ENCODE assay signal across 7 mouse cellular contexts in the genomic region with DNA sequence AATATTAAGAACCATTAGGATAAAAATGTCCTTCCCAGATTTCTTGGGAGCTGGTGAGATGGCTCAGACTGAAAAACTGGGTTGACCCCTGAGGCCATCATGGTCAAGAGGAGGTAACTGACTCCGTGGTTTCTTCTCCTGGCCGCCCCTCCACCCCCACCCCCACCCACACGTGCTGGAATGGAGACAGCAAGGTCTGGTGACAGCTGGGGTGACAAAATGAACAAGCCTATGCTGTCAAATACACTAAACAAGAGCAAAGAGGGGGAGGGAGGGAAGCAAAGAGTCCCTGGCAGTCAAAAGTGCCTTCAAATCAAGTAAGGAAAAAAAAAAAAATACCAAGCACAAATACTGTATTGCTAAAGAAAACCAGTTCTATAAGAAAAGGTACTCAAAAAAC. TPM values are rescaled to one million over a fixed set of nuclear protein-coding genes. Genes with fewer than 3 reads are reported as not detected.
DNase-seq lines count a peak whose midpoint lies in the region; ATAC-seq and TF ChIP-seq lines count a peak whose summit lies in the region.

No protein-coding gene starts in this region.

- TF ChIP-seq POLR2A in limb, embryonic 14.5 days (IDR thresholded peaks at IDR 0.05; ENCODE audit: borderline replicate concordance, extremely low read depth, insufficient read depth, insufficient read length): no peak

- H3K9ac ChIP-seq in lung, embryonic 16.5 days (ENCODE audit: low read length): no peak overlapping the region; the same call in 1 of the 2 replicates
- H3K9ac ChIP-seq in forebrain, embryonic 14.5 days (ENCODE audit: low read length): peak overlapping the region; percentile 99; the same call in 1 of the 2 replicates
- peak overlapping the region; percentile 100 for H3K9ac ChIP-seq in limb, embryonic 14.5 days (ENCODE audit: low read depth, low read length, severe bottlenecking)
- no peak overlapping the region for H3K9ac ChIP-seq in stomach, embryonic 15.5 days

- H3K4me2 ChIP-seq in lung, embryonic 16.5 days (ENCODE audit: low read depth, low read length): peak overlapping the region; percentile 86
- peak overlapping the region; percentile 91 for H3K4me2 ChIP-seq in forebrain, embryonic 14.5 days (ENCODE audit: low read length)
- peak overlapping the region; percentile 53 for H3K4me2 ChIP-seq in limb, embryonic 14.5 days (replicated peaks; ENCODE audit: low read depth, low read length, severe bottlenecking)
- H3K4me2 ChIP-seq in stomach, embryonic 15.5 days: peak overlapping the region; percentile 67

- WGBS in lung, embryonic 16.5 days: 19% methylated on average over 3 of the region's 3 CpGs
- 49% methylated on average over 3 of the region's 3 CpGs for WGBS in forebrain, embryonic 14.5 days
- 32% methylated on average over 3 of the region's 3 CpGs for WGBS in limb, embryonic 14.5 days
- 12% methylated on average over 3 of the region's 3 CpGs for WGBS in stomach, embryonic 15.5 days

- no peak overlapping the region for H3K27ac ChIP-seq in lung, embryonic 16.5 days (ENCODE audit: low read length)
- H3K27ac ChIP-seq in forebrain, embryonic 14.5 days (ENCODE audit: low read depth, low read length): no peak overlapping the region
- no peak overlapping the region for H3K27ac ChIP-seq in limb, embryonic 14.5 days (replicated peaks; ENCODE audit: low read depth, low read length)
- H3K27ac ChIP-seq in stomach, embryonic 15.5 days: no peak overlapping the region

- DNase-seq in lung, postnatal 25 days (ENCODE audit: low spot score): no peak
- no peak for DNase-seq in forebrain, embryonic 14.5 days (ENCODE audit: low spot score)
- no peak for DNase-seq in limb, embryonic 14.5 days (ENCODE audit: low spot score)
- no peak for DNase-seq in testis, postnatal 10 days (ENCODE audit: low spot score)
- no peak for DNase-seq in urinary bladder, postnatal 14 days (ENCODE audit: low spot score)

- no peak for ATAC-seq in lung, embryonic 16.5 days (ENCODE audit: low read depth)
- ATAC-seq in forebrain, embryonic 14.5 days: no peak
- no peak for ATAC-seq in limb, embryonic 14.5 days (ENCODE audit: low FRiP score, low read depth)
- no peak for ATAC-seq in stomach, embryonic 15.5 days (ENCODE audit: insufficient read depth, low FRiP score, low read depth)

- no peaks in the 10 kb centered on the region for H3K27me3 ChIP-seq in lung, embryonic 16.5 days (ENCODE audit: control insufficient read depth, insufficient read depth, low read depth, low read length)
- no peaks in the 10 kb centered on the region for H3K27me3 ChIP-seq in forebrain, embryonic 14.5 days (replicated peaks; ENCODE audit: control insufficient read depth, insufficient read depth, low read length)
- H3K27me3 ChIP-seq in limb, embryonic 14.5 days (ENCODE audit: control insufficient read depth, insufficient read depth, low read length): no peaks in the 10 kb centered on the region
- H3K27me3 ChIP-seq in stomach, embryonic 15.5 days (replicated peaks): no peaks in the 10 kb centered on the region

- peaks cover 15% of the 10 kb centered on the region for H3K4me1 ChIP-seq in lung, embryonic 16.5 days (replicated peaks; ENCODE audit: control insufficient read depth, insufficient read depth, low read length)
- peaks cover 9% of the 10 kb centered on the region for H3K4me1 ChIP-seq in forebrain, embryonic 14.5 days (ENCODE audit: control insufficient read depth, insufficient read depth, low read length)
- peaks cover 16% of the 10 kb centered on the region for H3K4me1 ChIP-seq in limb, embryonic 14.5 days (ENCODE audit: control insufficient read depth, insufficient read depth, low read length)
- H3K4me1 ChIP-seq in stomach, embryonic 15.5 days: 0 out of 2 replicates have a peak, but pooled peaks cover 11% of the 10 kb centered on the region

- peak overlapping the region; percentile 96 for H3K4me3 ChIP-seq in lung, embryonic 16.5 days (ENCODE audit: low read length)
- H3K4me3 ChIP-seq in forebrain, embryonic 14.5 days (ENCODE audit: low read depth, low read length): peak overlapping the region; percentile 97
- H3K4me3 ChIP-seq in limb, embryonic 14.5 days (replicated peaks; ENCODE audit: low read length): peak overlapping the region; percentile 99
- H3K4me3 ChIP-seq in stomach, embryonic 15.5 days (replicated peaks): peak overlapping the region; percentile 94

- H3K9me3 ChIP-seq in lung, embryonic 16.5 days (ENCODE audit: control insufficient read depth, low read length): no peaks in the 10 kb centered on the region
- no peaks in the 10 kb centered on the region for H3K9me3 ChIP-seq in forebrain, embryonic 14.5 days (replicated peaks; ENCODE audit: control insufficient read depth, low read length)
- H3K9me3 ChIP-seq in limb, embryonic 14.5 days (ENCODE audit: control insufficient read depth, low read length): no peaks in the 10 kb centered on the region
- no peaks in the 10 kb centered on the region for H3K9me3 ChIP-seq in stomach, embryonic 15.5 days

- H3K36me3 ChIP-seq in lung, embryonic 16.5 days (ENCODE audit: control insufficient read depth, insufficient read depth, low read length): peaks cover 8% of the 10 kb centered on the region
- peaks cover 12% of the 10 kb centered on the region for H3K36me3 ChIP-seq in forebrain, embryonic 14.5 days (ENCODE audit: control insufficient read depth, insufficient read depth, low read length)
- peaks cover 13% of the 10 kb centered on the region for H3K36me3 ChIP-seq in limb, embryonic 14.5 days (ENCODE audit: control insufficient read depth, insufficient read depth, low read length)
- peaks cover 9% of the 10 kb centered on the region for H3K36me3 ChIP-seq in stomach, embryonic 15.5 days

RNA-seq across cellular contexts. Expression of gene Dhx15, which starts 2.1 kb away (rescaled TPM):
- polyA plus RNA-seq in lung, embryonic 16.5 days (2015; fragmentation: Nextera tagmentation; extraction: Ambion mirVana): 161 and 162 TPM in 2 replicates
- polyA plus RNA-seq in forebrain, embryonic 14.5 days (2014; fragmentation: Nextera tagmentation; extraction: Ambion mirVana): 87.4 and 90.9 TPM in 2 replicates
- polyA plus RNA-seq in limb, embryonic 14.5 days (2012; rRNA removed): 176 and 183 TPM in 2 replicates
- polyA plus RNA-seq in limb, embryonic 14.5 days (2014; fragmentation: Nextera tagmentation; extraction: Ambion mirVana): 88.7 and 89.8 TPM in 2 replicates
- polyA plus RNA-seq in stomach, embryonic 15.5 days (2015; fragmentation: Nextera tagmentation; extraction: Ambion mirVana): 140 and 144 TPM in 2 replicates

Comparison
In these comparisons a context has a peak if more than half of its experiments do, and no peak if none do; other contexts are left out.
1. H3K9ac ChIP-seq: peak in forebrain, embryonic 14.5 days (single experiment) and limb, embryonic 14.5 days (single experiment); none in lung, embryonic 16.5 days (single experiment) and stomach, embryonic 15.5 days (single experiment).
2. Peak in every context shown above with its lines, with median percentiles within 50 percentile points of each other: H3K4me2 ChIP-seq and H3K4me3 ChIP-seq.